Mouse (Mus musculus): ENCODE results near the gene Cog3. TPM values are rescaled to one million over a fixed set of nuclear protein-coding genes. Genes with fewer than 3 reads are reported as not detected.

Cog3 gene
- polyA plus RNA-seq, 1 experiment from 2014 or later, result 27.1 TPM

DNA sequence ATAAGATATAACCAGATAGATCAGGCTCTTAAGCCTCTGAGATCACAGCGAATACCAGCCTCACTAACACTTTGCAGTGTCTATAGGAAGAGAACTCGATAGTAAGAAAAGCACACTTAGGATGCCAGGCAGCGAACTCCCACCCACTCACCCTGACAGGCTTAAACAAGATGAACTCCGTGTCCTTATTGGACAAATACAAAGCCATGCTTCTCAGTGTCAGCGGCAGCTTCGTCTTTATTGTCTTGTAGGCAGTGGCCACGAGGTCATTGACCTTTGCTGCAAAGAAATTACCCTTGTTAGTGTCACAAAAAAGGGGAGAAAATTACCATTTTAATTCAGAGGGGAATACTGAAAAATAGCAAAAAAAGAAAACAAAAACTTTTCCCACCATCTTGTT, 46.5 kb downstream of the Cog3 start:
- Histone ChIP-seq H3K9me3 (ENCODE audit: control insufficient read depth, low read depth, low read length) (no peaks in the 10 kb centered on the region), H3K27me3 (ENCODE audit: control insufficient read depth, insufficient read depth, low read length) (no peaks in the 10 kb centered on the region), H3K36me3 (ENCODE audit: control insufficient read depth, insufficient read depth, low read length) (peaks cover 62% of the 10 kb centered on the region), H3K27ac (ENCODE audit: low read length) (no peak overlapping the region), H3K4me1 (ENCODE audit: control insufficient read depth, insufficient read depth, low read length) (no peaks in the 10 kb centered on the region), H3K4me3 (ENCODE audit: low read depth, low read length) (no peak overlapping the region), H3K9ac (replicated peaks; ENCODE audit: low read depth, low read length) (no peak overlapping the region), H3K4me2 (replicated peaks; ENCODE audit: low read depth, low read length) (no peak overlapping the region)
- no peak for ATAC-seq (ENCODE audit: insufficient number of reproducible peaks, insufficient read depth, low FRiP score, low read depth)
- WGBS, result 67% methylated on average over 7 of the region's 7 CpGs

DNA sequence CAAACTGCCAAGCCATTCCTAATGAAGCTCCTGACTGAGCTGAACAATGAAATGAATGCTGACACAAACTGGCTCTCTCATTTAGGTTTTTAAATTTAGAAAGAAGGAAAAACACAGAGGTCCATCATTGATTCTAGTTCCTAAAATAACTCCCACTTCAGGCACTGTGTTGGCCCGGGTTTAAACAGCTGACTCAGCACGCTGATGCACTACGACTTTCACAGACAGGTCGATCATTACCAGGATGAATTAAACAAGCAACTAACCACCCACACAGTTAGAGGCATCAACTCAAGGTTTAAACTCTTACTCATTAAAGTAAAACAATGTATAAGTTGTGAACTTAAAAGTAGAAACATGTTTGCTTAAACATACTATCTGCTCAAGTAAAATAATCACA, 47.7 kb downstream of the Cog3 start:
- no peak overlapping the region for H3K27ac ChIP-seq (ENCODE audit: low read length)
- no peak overlapping the region for H3K4me3 ChIP-seq (ENCODE audit: low read depth, low read length)
- 80% methylated on average over 4 of the region's 4 CpGs for WGBS
- no peak overlapping the region for H3K4me2 ChIP-seq (replicated peaks; ENCODE audit: low read depth, low read length)
- peaks cover 52% of the 10 kb centered on the region for H3K36me3 ChIP-seq (ENCODE audit: control insufficient read depth, insufficient read depth, low read length)
- H3K4me1 ChIP-seq (ENCODE audit: control insufficient read depth, insufficient read depth, low read length), result no peaks in the 10 kb centered on the region
- H3K27me3 ChIP-seq (ENCODE audit: control insufficient read depth, insufficient read depth, low read length), result no peaks in the 10 kb centered on the region
- ATAC-seq (ENCODE audit: insufficient number of reproducible peaks, insufficient read depth, low FRiP score, low read depth), result no peak
- no peaks in the 10 kb centered on the region for H3K9me3 ChIP-seq (ENCODE audit: control insufficient read depth, low read depth, low read length)
- H3K9ac ChIP-seq (replicated peaks; ENCODE audit: low read depth, low read length), result no peak overlapping the region

DNA sequence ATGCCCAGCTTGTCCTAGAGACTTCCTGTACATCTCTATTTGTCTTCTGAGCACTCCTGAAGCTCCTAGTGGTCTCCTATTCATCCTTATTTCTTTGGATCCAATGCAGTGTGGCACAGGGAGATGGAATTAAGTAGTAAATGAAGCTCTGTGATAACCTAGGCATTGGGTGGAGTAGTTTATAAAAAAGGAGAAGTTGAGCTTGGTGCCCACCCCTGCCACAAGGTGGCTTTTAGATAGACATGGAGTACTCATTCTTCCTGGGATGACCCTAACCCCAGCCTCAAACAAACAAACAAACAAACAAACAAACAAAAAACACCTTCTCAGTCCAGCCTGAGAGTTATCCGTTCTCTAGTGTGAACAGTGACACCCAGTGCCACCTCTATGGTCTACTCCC, 56.4 kb downstream of the Cog3 start:
- no peak overlapping the region for H3K9ac ChIP-seq (replicated peaks; ENCODE audit: low read depth, low read length)
- H3K4me2 ChIP-seq (replicated peaks; ENCODE audit: low read depth, low read length), result no peak overlapping the region
- no peaks in the 10 kb centered on the region for H3K4me1 ChIP-seq (ENCODE audit: control insufficient read depth, insufficient read depth, low read length)
- H3K4me3 ChIP-seq (ENCODE audit: low read depth, low read length), result no peak overlapping the region
- H3K27me3 ChIP-seq (ENCODE audit: control insufficient read depth, insufficient read depth, low read length), result no peaks in the 10 kb centered on the region
- H3K27ac ChIP-seq (ENCODE audit: low read length), result no peak overlapping the region
- WGBS, result 69% methylated on average over 1 of the region's 1 CpGs
- H3K9me3 ChIP-seq (ENCODE audit: control insufficient read depth, low read depth, low read length), result no peaks in the 10 kb centered on the region
- peaks cover 5% of the 10 kb centered on the region; the same call in 1 of the 2 replicates for H3K36me3 ChIP-seq (ENCODE audit: control insufficient read depth, insufficient read depth, low read length)
- ATAC-seq (ENCODE audit: insufficient number of reproducible peaks, insufficient read depth, low FRiP score, low read depth), result no peak

DNA sequence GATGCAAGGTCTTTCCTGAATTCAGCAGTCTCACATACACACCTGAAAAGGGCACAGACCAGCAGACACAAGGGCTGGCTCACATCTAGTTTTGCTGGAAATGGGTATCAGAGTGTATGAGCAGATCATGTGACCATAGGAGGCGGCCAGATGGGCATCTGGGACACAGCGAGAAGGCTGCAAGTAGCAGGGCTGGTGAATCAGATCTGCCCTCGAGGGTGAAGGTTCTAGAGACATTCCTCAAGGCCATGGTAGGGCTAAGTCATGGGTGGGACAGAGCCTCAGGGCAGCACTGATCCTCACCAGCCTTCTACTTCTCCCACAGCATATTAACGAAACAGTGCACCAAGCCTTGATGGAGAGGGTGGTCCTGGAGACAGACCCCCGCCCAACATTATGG, 58.2 kb downstream of the Cog3 start:
- no peak overlapping the region for H3K4me3 ChIP-seq (ENCODE audit: low read depth, low read length)
- H3K9me3 ChIP-seq (ENCODE audit: control insufficient read depth, low read depth, low read length), result no peaks in the 10 kb centered on the region
- no peaks in the 10 kb centered on the region for H3K36me3 ChIP-seq (ENCODE audit: control insufficient read depth, insufficient read depth, low read length)
- no peak overlapping the region for H3K4me2 ChIP-seq (replicated peaks; ENCODE audit: low read depth, low read length)
- no peak overlapping the region for H3K27ac ChIP-seq (ENCODE audit: low read length)
- 84% methylated on average over 5 of the region's 5 CpGs for WGBS
- no peak overlapping the region for H3K9ac ChIP-seq (replicated peaks; ENCODE audit: low read depth, low read length)
- H3K4me1 ChIP-seq (ENCODE audit: control insufficient read depth, insufficient read depth, low read length), result no peaks in the 10 kb centered on the region
- ATAC-seq (ENCODE audit: insufficient number of reproducible peaks, insufficient read depth, low FRiP score, low read depth), result no peak
- H3K27me3 ChIP-seq (ENCODE audit: control insufficient read depth, insufficient read depth, low read length), result no peaks in the 10 kb centered on the region

DNA sequence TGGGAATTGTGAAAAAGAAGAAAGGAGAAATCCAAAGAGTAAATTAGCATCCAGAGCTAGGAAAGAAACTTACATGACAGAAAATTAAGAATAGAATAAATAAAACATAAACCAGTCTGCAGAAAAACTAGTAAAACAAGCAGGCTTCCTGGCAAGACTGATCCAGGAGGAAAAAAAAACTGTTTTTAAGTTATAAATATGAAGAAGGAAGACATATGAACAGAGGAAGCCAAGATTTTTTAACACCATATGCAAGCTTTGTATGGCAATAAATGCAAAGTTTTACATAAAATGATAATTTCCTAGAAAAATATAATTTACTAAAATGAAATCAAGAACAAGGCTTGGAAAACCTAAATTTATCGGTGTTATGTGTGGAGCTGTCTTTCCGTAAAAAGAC, 63.9 kb downstream of the Cog3 start:
- no peak overlapping the region for H3K9ac ChIP-seq (replicated peaks; ENCODE audit: low read depth, low read length)
- no peaks in the 10 kb centered on the region for H3K36me3 ChIP-seq (ENCODE audit: control insufficient read depth, insufficient read depth, low read length)
- H3K27me3 ChIP-seq (ENCODE audit: control insufficient read depth, insufficient read depth, low read length), result no peaks in the 10 kb centered on the region
- no peak for ATAC-seq (ENCODE audit: insufficient number of reproducible peaks, insufficient read depth, low FRiP score, low read depth)
- no peak overlapping the region for H3K4me3 ChIP-seq (ENCODE audit: low read depth, low read length)
- no peak overlapping the region for H3K27ac ChIP-seq (ENCODE audit: low read length)
- H3K4me1 ChIP-seq (ENCODE audit: control insufficient read depth, insufficient read depth, low read length), result no peaks in the 10 kb centered on the region
- no peaks in the 10 kb centered on the region for H3K9me3 ChIP-seq (ENCODE audit: control insufficient read depth, low read depth, low read length)
- 95% methylated on average over 2 of the region's 2 CpGs for WGBS
- no peak overlapping the region for H3K4me2 ChIP-seq (replicated peaks; ENCODE audit: low read depth, low read length)

DNA sequence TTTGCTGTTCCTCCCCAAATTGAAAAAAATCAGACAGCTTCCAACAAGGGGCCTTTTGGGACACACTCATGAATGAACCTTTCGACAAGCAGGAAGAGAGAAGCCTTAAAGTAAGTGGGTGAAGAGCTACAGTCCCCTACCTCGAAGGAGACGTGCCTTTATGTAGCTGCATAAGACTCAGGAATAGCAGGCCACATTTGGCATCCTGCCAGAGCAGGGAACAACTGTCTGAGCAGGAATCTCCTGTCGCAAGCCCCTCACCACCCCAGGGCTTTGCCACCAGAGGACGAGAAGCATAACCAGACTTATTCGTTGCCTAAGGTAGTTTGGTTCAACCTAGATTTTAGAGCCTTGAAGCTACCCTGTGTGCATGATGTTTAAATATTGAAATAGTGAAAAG, 78.0 kb downstream of the Cog3 start:
- no peaks in the 10 kb centered on the region for H3K27me3 ChIP-seq (ENCODE audit: control insufficient read depth, insufficient read depth, low read length)
- H3K27ac ChIP-seq (ENCODE audit: low read length), result no peak overlapping the region
- no peaks in the 10 kb centered on the region for H3K4me1 ChIP-seq (ENCODE audit: control insufficient read depth, insufficient read depth, low read length)
- H3K9me3 ChIP-seq (ENCODE audit: control insufficient read depth, low read depth, low read length), result no peaks in the 10 kb centered on the region
- H3K4me2 ChIP-seq (replicated peaks; ENCODE audit: low read depth, low read length), result no peak overlapping the region
- ATAC-seq (ENCODE audit: insufficient number of reproducible peaks, insufficient read depth, low FRiP score, low read depth), result no peak
- WGBS, result 59% methylated on average over 6 of the region's 6 CpGs
- H3K36me3 ChIP-seq (ENCODE audit: control insufficient read depth, insufficient read depth, low read length), result no peaks in the 10 kb centered on the region
- no peak overlapping the region for H3K9ac ChIP-seq (replicated peaks; ENCODE audit: low read depth, low read length)
- H3K4me3 ChIP-seq (ENCODE audit: low read depth, low read length), result no peak overlapping the region

DNA sequence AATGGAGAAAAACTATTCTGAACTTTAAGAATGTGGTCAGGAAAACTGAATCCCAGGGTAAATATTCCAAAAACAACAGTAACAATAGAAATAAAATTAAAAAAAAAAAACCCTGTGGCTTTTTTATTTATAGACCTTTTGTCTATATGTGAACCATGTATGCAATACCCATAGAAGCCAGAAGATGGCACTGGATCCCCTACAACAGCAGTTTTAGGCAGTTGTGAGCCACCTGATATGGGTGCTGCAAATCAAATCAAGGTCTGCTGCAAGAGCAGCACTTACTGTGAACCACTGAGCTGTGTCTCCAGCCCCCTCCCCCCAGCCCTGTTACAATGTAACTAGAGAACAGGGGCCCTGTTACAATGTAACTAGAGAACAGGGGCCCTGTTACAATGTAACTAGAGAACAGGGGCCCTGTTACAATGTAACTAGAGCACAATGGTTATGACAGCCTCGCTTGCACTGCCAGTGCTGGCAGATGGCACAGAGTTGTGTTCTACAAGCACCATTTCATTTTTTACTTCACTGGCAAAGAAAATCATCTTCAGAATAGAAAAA, 85.2 kb downstream of the Cog3 start:
- 63% methylated on average over 1 of the region's 1 CpGs for WGBS
- Histone ChIP-seq H3K9me3 (ENCODE audit: control insufficient read depth, low read depth, low read length) (no peaks in the 10 kb centered on the region), H3K36me3 (ENCODE audit: control insufficient read depth, insufficient read depth, low read length) (no peaks in the 10 kb centered on the region), H3K27me3 (ENCODE audit: control insufficient read depth, insufficient read depth, low read length) (no peaks in the 10 kb centered on the region), H3K27ac (ENCODE audit: low read length) (no peak overlapping the region), H3K4me1 (ENCODE audit: control insufficient read depth, insufficient read depth, low read length) (no peaks in the 10 kb centered on the region), H3K9ac (replicated peaks; ENCODE audit: low read depth, low read length) (no peak overlapping the region), H3K4me2 (replicated peaks; ENCODE audit: low read depth, low read length) (no peak overlapping the region), H3K4me3 (ENCODE audit: low read depth, low read length) (no peak overlapping the region)
- no peak for ATAC-seq (ENCODE audit: insufficient number of reproducible peaks, insufficient read depth, low FRiP score, low read depth)

DNA sequence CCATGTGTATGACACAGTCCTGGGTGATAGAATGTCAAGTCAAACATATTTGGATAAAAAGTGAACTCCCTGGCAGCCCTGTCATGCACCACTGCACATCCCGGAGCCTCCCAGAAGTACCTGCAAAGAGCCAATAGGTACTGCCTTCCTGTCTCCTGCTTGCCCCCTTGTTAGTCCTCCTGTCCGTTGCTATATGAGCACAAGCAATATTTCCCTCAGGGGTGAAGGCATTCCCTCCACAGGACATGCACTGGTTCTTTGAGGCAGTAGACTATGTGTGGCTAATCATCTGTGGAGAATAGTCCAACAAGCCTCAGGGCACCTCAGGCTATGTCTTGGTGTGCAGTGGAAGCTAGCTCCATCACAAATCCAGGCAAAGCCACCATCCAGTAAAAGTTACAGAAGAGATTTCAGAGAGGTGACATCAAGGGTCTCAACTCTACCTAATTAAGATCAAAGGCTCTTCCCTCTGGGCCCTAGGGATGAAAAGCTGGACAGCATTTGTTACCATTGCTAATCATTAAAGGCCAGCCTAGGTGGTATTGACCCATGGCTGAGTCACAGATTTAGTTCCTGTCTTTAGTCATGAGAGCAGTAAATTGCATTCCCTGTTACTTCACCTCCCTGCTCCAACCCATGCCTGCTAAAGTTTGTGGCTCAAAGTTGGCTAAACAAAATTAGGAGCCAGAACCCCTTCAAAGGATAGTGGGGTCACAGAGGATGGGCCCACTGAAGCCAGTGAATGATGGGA, 88.7 kb downstream of the Cog3 start:
- Histone ChIP-seq H3K9ac (replicated peaks; ENCODE audit: low read depth, low read length) (no peak overlapping the region), H3K4me3 (ENCODE audit: low read depth, low read length) (no peak overlapping the region), H3K4me1 (ENCODE audit: control insufficient read depth, insufficient read depth, low read length) (no peaks in the 10 kb centered on the region), H3K9me3 (ENCODE audit: control insufficient read depth, low read depth, low read length) (no peaks in the 10 kb centered on the region), H3K27ac (ENCODE audit: low read length) (no peak overlapping the region), H3K36me3 (ENCODE audit: control insufficient read depth, insufficient read depth, low read length) (no peaks in the 10 kb centered on the region), H3K4me2 (replicated peaks; ENCODE audit: low read depth, low read length) (no peak overlapping the region), H3K27me3 (ENCODE audit: control insufficient read depth, insufficient read depth, low read length) (no peaks in the 10 kb centered on the region)
- ATAC-seq (ENCODE audit: insufficient number of reproducible peaks, insufficient read depth, low FRiP score, low read depth), result no peak
- WGBS, result 91% methylated on average over 2 of the region's 2 CpGs

DNA sequence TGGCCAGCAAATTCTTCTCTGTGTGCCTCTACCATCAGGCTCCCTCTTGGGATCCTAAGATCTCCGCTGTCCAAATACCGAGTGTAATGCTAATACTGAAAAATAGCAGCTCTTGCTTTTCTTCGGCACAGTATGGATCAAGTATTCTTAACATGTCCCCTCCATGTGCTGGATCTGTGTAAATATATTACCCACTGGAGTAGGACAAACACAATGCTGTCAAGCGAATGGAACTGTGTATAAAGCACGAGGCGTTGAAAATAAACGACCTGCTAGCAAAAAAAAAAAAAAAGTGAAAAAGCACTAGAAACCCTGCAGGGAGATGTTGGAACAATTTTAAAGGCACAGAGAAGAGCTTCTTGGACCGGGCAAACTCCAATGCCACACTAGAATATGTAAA, 92.8 kb downstream of the Cog3 start:
- Histone ChIP-seq H3K9me3 (ENCODE audit: control insufficient read depth, low read depth, low read length) (no peaks in the 10 kb centered on the region), H3K9ac (replicated peaks; ENCODE audit: low read depth, low read length) (no peak overlapping the region), H3K36me3 (ENCODE audit: control insufficient read depth, insufficient read depth, low read length) (no peaks in the 10 kb centered on the region), H3K4me2 (replicated peaks; ENCODE audit: low read depth, low read length) (no peak overlapping the region), H3K4me3 (ENCODE audit: low read depth, low read length) (no peak overlapping the region), H3K27ac (ENCODE audit: low read length) (no peak overlapping the region), H3K27me3 (ENCODE audit: control insufficient read depth, insufficient read depth, low read length) (no peaks in the 10 kb centered on the region), H3K4me1 (ENCODE audit: control insufficient read depth, insufficient read depth, low read length) (no peaks in the 10 kb centered on the region)
- ATAC-seq (ENCODE audit: insufficient number of reproducible peaks, insufficient read depth, low FRiP score, low read depth), result no peak
- WGBS, result 51% methylated on average over 8 of the region's 8 CpGs
